Mouse (Mus musculus): ENCODE results near the gene Cdkn1a. TPM values are rescaled to one million over a fixed set of nuclear protein-coding genes. Genes with fewer than 3 reads are reported as not detected.
"Not testable (repeated sequence)": the region's sequence is repeated elsewhere in the genome, so short reads cannot be mapped to it uniquely, and the experiment has no call there.

Gene Cdkn1a
- 53.3 and 64.4 TPM in 2 replicates for polyA plus RNA-seq (2015; fragmentation: Nextera tagmentation; extraction: Ambion mirVana)

DNA sequence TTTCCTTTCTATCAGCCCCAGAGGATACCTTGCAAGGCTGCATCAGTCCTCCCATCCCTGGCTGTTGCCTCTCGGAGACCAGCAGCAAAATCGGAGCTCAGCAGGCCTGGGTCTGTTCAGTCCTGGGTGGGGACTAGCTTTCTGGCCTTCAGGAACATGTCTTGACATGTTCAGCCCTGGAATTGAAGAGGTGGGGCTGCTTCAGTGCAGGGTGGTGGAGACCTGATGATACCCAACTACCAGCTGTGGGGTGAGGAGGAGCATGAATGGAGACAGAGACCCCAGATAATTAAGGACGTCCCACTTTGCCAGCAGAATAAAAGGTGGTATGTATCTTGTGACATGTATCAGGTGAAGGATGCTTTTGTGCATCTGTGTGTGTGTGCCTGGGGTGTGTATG is at the start of gene Cdkn1a:
Gene Cdkn1a, plus strand, starts transcription at position 201 of the 400 bp plus-strand sequence.
- 74% methylated on average over 3 of the region's 3 CpGs for WGBS
- Histone ChIP-seq H3K4me1 (replicated peaks) (peaks cover 21% of the 10 kb centered on the region), H3K27me3 (peaks cover 10% of the 10 kb centered on the region), H3K9me3 (replicated peaks) (no peaks in the 10 kb centered on the region), H3K9ac (no peak within 1 kb of the TSS), H3K27ac (no peak within 1 kb of the TSS), H3K4me2 (no peak within 1 kb of the TSS), H3K36me3 (no peaks in the 10 kb centered on the region), H3K4me3 (no peak within 1 kb of the TSS)
- ATAC-seq (replicated peaks; ENCODE audit: insufficient number of reproducible peaks, insufficient read depth, low FRiP score, low read depth) = no peak

DNA sequence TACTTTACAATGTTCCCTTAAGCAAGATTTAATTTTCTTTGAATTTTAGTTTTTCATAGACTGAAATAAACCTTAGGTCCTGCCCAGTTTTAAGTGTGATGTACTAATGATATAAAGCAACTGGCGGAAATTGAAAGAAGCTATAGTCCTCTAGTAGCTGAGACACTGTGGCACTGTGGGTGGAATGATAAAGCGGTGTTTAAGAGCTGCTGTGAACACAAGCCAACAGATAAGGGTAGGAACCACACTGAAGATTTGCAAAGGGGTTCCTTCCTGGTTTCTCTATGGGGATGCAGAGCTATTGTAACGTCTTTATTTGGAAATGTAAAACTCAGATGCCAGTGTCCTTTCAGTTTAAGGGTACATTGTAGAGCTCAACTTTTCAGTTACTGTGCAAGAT is 49.1 kb upstream of the Cdkn1a start:
- 52% methylated on average over 3 of the region's 3 CpGs for WGBS
- H3K27me3 ChIP-seq; ATAC-seq (replicated peaks; ENCODE audit: insufficient number of reproducible peaks, insufficient read depth, low FRiP score, low read depth); H3K27ac ChIP-seq; H3K4me2 ChIP-seq; H3K4me3 ChIP-seq; H3K9ac ChIP-seq; H3K9me3 ChIP-seq (replicated peaks): not testable (repeated sequence)
- Histone ChIP-seq H3K4me1 (replicated peaks) (peaks cover 42% of the 10 kb centered on the region), H3K36me3 (peaks cover 87% of the 10 kb centered on the region)

DNA sequence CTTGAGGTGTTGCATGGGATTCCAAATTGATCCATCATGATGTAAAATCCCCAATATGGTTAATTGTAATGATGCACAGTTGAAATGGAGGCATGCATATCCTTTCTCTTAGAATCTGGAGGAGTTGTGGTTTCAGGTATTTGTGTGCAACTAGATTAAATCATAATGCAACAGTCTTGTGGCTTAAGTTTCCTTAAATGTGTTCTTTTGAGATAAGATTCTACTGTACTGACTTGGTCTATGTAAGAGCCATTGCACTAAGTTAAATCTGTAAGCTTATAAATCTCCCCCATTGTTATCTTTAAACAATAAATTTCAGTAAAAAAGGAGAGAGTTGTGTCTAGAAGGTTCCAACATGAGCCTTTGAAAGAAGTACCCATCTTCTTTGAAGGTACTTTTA is 48.2 kb upstream of the Cdkn1a start:
- no peak for ATAC-seq (replicated peaks; ENCODE audit: insufficient number of reproducible peaks, insufficient read depth, low FRiP score, low read depth)
- Histone ChIP-seq H3K4me3 (no peak overlapping the region), H3K4me1 (replicated peaks) (peaks cover 37% of the 10 kb centered on the region), H3K4me2 (no peak overlapping the region), H3K9ac (no peak overlapping the region), H3K36me3 (peaks cover 80% of the 10 kb centered on the region), H3K27ac (no peak overlapping the region), H3K27me3 (no peaks in the 10 kb centered on the region), H3K9me3 (replicated peaks) (no peaks in the 10 kb centered on the region)

DNA sequence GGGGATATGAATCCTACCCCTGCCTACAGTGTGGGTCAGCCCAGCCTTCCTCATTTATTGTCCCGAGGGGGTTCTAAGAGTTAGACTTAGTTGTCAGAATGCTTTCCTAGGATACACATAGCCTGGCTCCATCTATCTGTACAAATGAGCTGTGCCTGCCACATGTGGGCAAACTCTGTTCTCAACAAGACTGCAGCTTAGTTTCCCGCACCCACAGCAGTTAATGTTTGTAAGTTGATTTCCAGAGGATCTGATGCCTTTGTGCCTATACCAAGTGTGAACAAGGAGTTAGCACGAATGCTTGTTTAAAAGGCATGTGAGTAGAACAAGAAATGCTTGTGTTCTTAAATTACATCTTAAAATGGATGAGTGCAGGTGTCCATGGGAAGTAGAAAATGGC is 47.2 kb upstream of the Cdkn1a start:
- peaks cover 76% of the 10 kb centered on the region for H3K36me3 ChIP-seq
- no peak overlapping the region for H3K4me3 ChIP-seq
- H3K27me3 ChIP-seq = no peaks in the 10 kb centered on the region
- H3K4me2 ChIP-seq = no peak overlapping the region
- no peak overlapping the region for H3K9ac ChIP-seq
- no peaks in the 10 kb centered on the region for H3K9me3 ChIP-seq (replicated peaks)
- no peak overlapping the region for H3K27ac ChIP-seq
- ATAC-seq (replicated peaks; ENCODE audit: insufficient number of reproducible peaks, insufficient read depth, low FRiP score, low read depth) = no peak
- H3K4me1 ChIP-seq (replicated peaks) = peaks cover 32% of the 10 kb centered on the region
- WGBS = 85% methylated on average over 3 of the region's 3 CpGs

DNA sequence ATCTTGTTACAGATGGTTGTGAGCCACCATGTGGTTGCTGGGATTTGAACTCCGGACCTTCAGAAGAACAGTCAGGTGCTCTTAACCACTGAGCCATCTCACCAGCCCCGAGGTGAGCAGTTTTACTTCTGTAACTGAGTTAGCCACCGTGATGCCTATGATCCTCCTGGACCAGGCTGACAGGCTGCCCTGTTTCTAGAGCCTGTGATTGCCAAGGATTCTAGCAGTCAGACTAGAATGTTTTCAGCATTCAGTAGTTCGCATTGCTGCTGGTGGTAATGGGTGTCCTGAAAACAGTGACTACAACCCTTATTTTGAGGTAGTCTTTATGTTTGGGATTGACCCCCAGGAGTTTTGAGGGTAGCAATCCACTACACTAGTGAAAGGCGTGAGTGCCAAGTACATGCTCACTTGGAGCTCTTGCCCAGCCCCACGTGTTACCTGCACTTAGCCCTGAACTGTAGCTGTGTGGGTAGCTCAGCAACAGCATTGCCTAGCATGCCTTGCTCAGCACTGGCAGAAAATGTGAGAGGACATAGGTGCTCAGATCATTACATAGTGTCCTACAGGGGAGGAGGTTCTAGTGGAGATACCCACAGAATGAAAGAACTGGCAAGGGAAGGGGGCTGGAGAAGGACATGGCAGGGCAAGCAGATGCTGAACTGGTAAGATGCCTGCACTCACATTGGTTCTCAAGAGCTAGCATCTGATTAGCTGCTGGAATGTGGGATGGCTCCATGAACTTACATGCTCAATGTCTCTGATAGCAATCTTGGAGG is 46.4 kb upstream of the Cdkn1a start:
- Histone ChIP-seq H3K36me3 (peaks cover 69% of the 10 kb centered on the region), H3K9ac (no peak overlapping the region), H3K4me3 (no peak overlapping the region), H3K4me1 (replicated peaks) (peaks cover 31% of the 10 kb centered on the region), H3K27ac (no peak overlapping the region), H3K4me2 (no peak overlapping the region), H3K9me3 (replicated peaks) (no peaks in the 10 kb centered on the region), H3K27me3 (no peaks in the 10 kb centered on the region)
- no peak for ATAC-seq (replicated peaks; ENCODE audit: insufficient number of reproducible peaks, insufficient read depth, low FRiP score, low read depth)
- 80% methylated on average over 6 of the region's 6 CpGs for WGBS

DNA sequence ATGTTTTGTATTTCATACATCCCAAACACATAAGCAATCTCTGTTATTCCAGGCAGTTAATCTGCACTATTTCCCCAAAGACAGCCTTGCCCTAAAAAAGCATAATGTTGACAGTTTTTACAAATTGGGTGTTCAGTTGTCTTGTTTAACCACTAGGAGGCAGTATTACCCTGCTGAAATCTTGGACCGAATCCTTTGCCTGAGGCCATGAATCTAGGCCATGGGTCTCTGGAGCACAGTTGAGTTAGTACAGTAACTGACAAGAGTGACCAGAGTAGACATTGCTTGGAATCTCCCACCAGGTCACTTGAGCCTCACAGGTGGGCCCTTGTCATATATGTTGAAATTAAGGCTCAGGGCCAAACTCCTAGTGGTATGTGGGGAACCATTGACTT is 45.9 kb upstream of the Cdkn1a start:
- Histone ChIP-seq H3K4me2 (no peak overlapping the region), H3K9ac (no peak overlapping the region), H3K36me3 (peaks cover 63% of the 10 kb centered on the region), H3K27ac (0 out of 2 replicates have a peak overlapping the region, but pooled peaks have one; percentile 73), H3K9me3 (replicated peaks) (no peaks in the 10 kb centered on the region), H3K27me3 (no peaks in the 10 kb centered on the region), H3K4me3 (no peak overlapping the region), H3K4me1 (replicated peaks) (peaks cover 32% of the 10 kb centered on the region)
- WGBS = 82% methylated on average over 1 of the region's 1 CpGs
- ATAC-seq (replicated peaks; ENCODE audit: insufficient number of reproducible peaks, insufficient read depth, low FRiP score, low read depth) = no peak

DNA sequence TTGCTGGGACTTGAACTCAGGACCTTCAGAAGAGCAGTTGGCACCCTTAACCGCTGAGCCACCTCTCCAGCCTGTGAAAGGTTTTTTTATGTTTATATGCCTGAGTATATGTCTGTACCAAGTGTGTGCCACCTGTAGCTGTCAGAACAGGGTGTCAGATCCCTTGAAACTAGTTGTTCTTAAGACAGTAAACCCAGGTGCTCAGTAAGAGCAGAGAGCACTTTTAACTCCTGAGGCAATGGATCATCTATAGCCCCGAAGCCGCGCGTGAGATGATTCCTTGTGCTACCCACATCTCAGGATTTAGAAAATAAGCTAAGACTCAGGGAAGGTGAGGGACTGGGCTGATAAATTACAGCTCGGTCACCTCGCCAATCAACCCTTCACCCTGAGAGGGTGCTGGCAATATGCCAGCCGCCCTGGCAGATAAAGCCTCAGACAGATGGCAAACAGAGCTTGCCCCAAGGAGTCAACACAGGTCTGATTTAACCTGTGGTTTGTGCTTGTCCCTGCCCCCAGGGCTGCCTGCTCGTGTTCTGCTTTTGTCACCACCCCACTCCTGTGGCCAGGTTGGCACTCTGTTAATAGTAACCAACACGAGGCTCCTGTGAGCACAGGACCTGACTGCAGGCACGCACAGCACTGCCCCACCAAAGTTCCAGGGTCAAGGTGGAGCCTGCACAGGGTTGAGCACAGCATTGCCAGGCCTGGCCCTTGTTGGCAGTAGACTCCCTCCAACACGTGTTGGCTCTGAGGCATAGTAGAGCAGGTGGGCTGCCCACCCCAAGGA is 44.8 kb upstream of the Cdkn1a start:
- Histone ChIP-seq H3K36me3 (peaks cover 53% of the 10 kb centered on the region), H3K4me3 (no peak overlapping the region), H3K27me3 (no peaks in the 10 kb centered on the region), H3K4me2 (no peak overlapping the region), H3K9ac (0 out of 2 replicates have a peak overlapping the region, but pooled peaks have one; percentile 2), H3K4me1 (replicated peaks) (peaks cover 35% of the 10 kb centered on the region), H3K9me3 (replicated peaks) (no peaks in the 10 kb centered on the region), H3K27ac (peak overlapping the region; percentile 73)
- ATAC-seq (replicated peaks; ENCODE audit: insufficient number of reproducible peaks, insufficient read depth, low FRiP score, low read depth) = peak; percentile 43
- WGBS = 41% methylated on average over 12 of the region's 12 CpGs

DNA sequence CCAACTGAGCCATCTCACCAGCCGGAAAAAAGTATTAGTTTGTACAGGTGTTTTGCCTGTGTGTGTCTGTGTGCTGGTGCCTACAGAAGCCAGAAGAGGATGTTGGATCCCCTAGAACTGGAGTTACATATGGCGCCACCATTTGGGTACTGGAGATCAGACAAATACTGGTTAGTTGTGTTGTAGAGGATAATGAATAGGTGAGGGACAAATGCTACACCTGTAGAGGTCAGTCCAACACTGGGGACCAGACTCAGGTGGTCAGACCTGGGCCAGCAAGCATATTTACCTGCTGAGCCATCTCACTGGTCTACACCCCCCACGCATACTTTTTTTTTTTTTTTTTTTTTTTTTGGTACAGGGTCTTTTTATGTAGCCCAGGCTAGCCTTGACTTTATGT is 43.9 kb upstream of the Cdkn1a start:
- H3K27ac ChIP-seq = no peak overlapping the region
- no peak overlapping the region for H3K4me3 ChIP-seq
- no peak overlapping the region for H3K9ac ChIP-seq
- no peaks in the 10 kb centered on the region for H3K27me3 ChIP-seq
- H3K4me2 ChIP-seq = no peak overlapping the region
- peaks cover 48% of the 10 kb centered on the region for H3K36me3 ChIP-seq
- no peak for ATAC-seq (replicated peaks; ENCODE audit: insufficient number of reproducible peaks, insufficient read depth, low FRiP score, low read depth)
- no peaks in the 10 kb centered on the region for H3K9me3 ChIP-seq (replicated peaks)
- peaks cover 40% of the 10 kb centered on the region for H3K4me1 ChIP-seq (replicated peaks)
- 86% methylated on average over 3 of the region's 3 CpGs for WGBS

DNA sequence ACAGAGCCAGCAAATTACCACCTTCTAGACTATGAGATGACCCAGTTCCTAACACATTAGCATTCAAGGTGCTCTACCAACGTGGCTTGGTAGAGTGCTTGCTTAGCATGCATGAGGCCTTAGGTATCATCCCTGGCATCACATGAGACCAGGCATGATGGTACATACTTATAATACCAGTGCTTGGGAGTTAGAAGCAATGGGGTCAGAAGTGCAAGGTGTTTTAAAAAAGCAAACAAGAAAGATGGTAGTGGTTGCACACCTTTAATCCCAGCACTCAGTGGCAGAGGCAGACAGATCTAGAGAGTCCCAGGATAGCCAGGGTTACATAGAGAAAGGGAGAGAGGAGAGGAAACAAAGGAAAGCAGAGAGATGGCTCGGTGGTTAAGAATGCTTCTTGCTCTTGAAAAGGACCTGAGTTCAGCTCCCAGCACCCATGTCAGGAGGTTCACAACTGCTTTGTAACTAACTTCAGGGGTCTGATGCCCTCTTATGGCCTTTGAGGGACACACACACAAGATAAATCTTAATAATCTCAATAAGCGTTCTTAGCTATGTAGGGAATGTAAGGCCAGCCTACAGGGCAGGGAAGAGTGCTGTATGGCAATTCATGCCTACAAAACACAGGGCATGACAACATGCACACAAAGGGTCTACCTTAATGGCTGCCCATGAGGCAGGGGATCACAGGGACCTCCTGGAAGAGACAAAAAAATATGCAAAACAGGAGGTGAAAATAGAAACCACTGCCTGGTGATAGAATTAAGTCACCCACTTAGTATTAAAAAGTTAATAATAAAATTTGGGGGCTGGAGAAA is 42.9 kb upstream of the Cdkn1a start:
- H3K9ac ChIP-seq = no peak overlapping the region
- peaks cover 40% of the 10 kb centered on the region for H3K4me1 ChIP-seq (replicated peaks)
- no peak overlapping the region for H3K27ac ChIP-seq
- no peak overlapping the region for H3K4me2 ChIP-seq
- ATAC-seq (replicated peaks; ENCODE audit: insufficient number of reproducible peaks, insufficient read depth, low FRiP score, low read depth) = no peak
- WGBS = 64% methylated on average over 3 of the region's 3 CpGs
- no peaks in the 10 kb centered on the region for H3K27me3 ChIP-seq
- no peaks in the 10 kb centered on the region for H3K9me3 ChIP-seq (replicated peaks)
- peaks cover 38% of the 10 kb centered on the region for H3K36me3 ChIP-seq
- no peak overlapping the region for H3K4me3 ChIP-seq

DNA sequence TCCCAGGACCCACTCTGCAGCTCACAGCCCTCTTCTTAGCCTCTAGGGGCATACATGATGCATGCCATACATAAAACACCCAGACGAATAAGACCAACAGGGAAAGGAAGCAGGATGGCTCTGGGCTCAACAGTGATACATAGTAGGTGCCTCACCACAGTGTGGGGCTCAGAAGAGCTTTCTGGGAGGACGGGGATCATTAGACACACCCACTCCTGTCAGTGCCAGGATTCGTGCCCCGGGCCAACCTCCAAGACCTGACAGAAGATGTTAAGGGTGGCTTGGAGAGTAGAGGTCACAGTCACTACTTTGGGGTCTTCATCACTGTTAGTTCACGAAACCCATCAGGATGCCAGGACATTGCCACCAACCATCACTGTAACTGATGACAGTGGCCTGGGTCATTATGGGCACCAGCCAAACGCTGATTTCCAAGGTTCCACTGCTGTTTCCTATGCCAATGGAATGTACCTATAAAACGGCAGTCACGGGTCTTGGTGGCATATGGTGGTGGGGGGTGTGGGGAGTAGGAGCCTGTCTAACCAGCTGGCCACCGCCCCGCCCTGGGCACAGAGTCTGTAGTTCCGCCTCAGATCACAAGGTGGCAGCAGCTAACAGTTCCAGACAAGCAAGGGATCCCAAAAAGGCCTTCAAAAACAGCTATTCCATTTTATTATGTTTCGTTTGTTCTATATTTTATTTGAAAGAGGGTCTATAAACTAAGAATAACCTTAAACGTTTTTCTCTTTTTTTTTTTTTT is 41.8 kb upstream of the Cdkn1a start:
- no peak overlapping the region for H3K4me2 ChIP-seq
- no peak for ATAC-seq (replicated peaks; ENCODE audit: insufficient number of reproducible peaks, insufficient read depth, low FRiP score, low read depth)
- H3K4me1 ChIP-seq (replicated peaks) = peaks cover 44% of the 10 kb centered on the region
- peaks cover 28% of the 10 kb centered on the region for H3K36me3 ChIP-seq
- H3K9ac ChIP-seq = no peak overlapping the region
- H3K9me3 ChIP-seq (replicated peaks) = no peaks in the 10 kb centered on the region
- H3K27me3 ChIP-seq = no peaks in the 10 kb centered on the region
- H3K4me3 ChIP-seq = no peak overlapping the region
- no peak overlapping the region for H3K27ac ChIP-seq
- 23% methylated on average over 13 of the region's 13 CpGs for WGBS
